Mouse (Mus musculus) E14TG2a.4 (cell line): Measurements from ENCODE around the gene Ms4a6c.

Source experiments
- CTCF ChIP-seq: conservative IDR thresholded peaks from 2 replicates; pipeline ENCODE4 v1.5.1; 2014; ENCODE audit warnings: low read length
- NANOG ChIP-seq: IDR thresholded peaks from 2 replicates; pipeline ENCODE4 v1.6.1; 2014; ENCODE audit warnings: borderline replicate concordance, low read length, mixed read lengths
- POU5F1 ChIP-seq: IDR thresholded peaks from 2 replicates; pipeline ENCODE4 v1.6.1; 2014; ENCODE audit warnings: low read length, borderline replicate concordance

- TF ChIP-seq CTCF (no peak), POU5F1 (no peak), NANOG (no peak)
Measured at GRCm38 (mm10) chr19:11491406-11492189, 22.4 kb downstream of the Ms4a6c start.
